Mouse (Mus musculus) layer of hippocampus, postnatal 36 days (tissue): ENCODE measurements around the gene Ttc34. TPM values are rescaled to one million over a fixed set of nuclear protein-coding genes. Genes with fewer than 3 reads are reported as not detected.

Experiments
- DNase-seq, 2 experiments: peaks; one replicate each; pipeline ENCODE4 v3.0.0; 2022
- total RNA-seq, 2 experiments: library from RNA; stranded (reverse); gene quantifications; 2 replicates each; pipeline ENCODE4 v1.2.3; 2021

Ttc34 gene
- total RNA-seq, 2 experiments from 2014 or later: 2.1 to 2.7 TPM

DNA sequence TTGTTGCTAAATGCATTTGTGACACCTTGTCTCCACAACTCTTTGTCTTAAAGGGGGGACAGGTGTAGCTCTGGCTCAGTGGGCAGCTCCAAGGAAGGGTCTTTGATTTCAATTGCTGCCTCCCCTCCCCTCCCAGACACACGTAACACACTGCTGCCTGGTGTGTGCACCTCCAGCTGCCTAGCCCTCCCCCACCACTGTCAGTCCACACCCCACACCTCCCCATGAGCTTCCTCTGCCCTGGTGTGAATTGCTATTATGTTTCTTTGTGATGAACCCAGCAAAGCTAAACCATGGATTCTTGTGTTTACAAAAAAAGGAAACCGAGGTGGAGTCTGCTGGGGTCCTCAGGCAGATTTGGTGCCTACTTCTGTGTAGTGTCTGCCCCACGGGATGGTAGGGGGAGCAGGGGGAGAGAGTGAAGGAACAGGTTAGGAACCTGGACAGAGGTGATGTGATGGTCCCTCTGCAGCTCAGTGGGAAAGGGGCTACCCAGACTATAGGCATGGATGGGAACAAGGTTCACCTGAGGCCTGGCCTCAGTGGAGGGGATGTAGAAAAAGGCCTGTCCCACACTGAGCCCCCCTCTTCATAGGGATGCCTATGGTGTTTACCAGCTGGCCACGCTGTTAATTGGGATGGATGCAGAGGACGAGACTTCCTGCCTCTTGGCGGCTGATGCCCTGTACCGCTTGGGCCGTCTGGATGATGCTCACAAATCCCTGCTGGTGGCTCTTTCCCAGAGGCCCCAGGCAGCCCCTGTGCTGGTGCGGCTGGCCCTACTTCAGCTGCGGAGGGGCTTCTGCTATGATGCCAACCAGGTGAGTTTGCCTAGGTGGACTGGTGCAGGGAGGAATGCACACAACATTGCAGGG lies 20.3 kb downstream of the Ttc34 start:
- no peak for DNase-seq

DNA sequence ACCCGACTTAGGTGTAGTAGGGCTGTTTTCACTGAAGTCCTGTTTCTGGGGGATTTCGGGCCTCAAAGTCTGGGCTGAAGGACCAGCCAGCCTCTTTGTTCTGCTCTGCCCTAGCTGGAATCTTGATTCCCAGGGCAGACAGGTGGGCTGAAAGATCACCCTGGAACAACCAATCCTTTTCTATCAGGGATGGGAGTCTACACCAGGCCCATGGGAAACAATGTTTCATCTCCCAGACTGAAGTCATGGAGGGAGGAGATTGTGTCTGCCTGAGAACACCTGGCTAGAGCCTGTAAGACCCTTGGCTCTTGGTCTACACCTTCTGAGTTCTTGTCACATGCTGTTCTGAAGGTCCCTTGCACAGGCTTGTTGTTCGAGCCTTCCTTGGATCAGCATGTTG lies 21.3 kb downstream of the Ttc34 start:
- no peak for DNase-seq

DNA sequence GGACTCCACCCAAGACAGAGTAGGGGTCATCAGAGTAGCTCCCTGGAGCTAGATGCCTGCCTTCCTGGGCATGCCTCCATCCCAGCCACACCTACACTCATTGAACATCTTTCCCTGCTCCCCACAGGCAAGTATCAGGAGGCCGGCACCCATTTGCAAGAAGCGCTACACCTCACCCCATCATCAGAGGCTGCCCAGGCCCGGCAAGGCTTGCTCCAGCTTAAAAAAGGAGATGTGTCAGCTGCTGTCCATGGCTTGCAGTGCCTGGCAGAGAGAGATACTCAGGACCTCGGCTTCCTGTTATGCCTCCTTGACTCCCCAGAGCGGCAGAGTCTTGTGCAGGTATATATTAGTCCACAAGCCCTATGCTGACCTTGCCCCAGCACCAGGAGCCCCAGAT lies 24.7 kb downstream of the Ttc34 start:
- DNase-seq: no peak

DNA sequence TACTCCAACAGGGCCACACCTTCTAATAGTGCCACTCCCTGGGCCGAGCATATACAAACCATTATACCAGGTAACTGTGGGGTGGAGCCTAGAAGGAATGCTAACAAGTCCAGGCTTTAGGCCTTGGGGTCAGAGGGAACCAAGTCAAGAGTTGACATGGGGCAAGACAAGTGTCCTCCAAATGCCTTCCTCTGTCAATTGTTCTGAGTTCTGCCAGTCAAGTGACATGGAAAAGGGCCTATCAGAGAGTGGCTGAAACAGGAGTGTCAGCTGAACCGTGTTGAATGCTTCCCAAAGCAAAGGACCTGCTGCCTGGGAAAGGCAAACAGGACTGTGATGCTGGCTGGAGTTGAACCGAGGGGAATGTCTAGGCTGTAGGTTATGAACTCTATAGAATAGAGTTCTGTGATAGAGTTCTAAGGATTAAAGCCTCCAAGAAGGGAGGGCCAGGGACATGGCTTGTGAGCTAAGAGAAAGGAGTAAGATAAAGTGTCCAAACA lies 26.2 kb downstream of the Ttc34 start:
- no peak for DNase-seq

DNA sequence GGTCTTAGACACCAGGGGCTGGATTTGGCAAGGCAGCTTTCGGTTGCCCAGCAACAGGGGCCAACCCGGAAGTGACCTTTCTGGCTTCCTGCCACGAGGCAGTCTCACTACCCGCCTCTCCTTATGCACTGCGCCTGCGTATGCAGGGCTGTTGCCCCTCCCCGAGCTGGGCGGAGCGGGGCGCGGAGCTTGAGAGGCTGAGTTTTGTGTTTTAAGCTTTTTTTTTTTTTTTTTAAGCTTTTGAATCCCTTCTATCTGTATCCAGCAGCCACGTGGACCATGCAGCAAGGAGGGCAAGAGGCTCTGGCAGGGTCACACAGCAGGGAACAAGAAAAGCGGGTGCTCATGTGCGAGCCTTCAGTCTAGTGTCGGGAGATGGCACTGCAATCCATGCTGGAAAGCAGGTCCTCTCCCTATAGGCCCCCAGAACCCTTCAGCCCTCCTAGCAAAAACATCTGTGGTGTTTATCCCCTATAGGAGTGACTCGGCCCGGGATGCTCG lies 27.1 kb downstream of the Ttc34 start:
- peak; percentile 85 to 87 for DNase-seq

DNA sequence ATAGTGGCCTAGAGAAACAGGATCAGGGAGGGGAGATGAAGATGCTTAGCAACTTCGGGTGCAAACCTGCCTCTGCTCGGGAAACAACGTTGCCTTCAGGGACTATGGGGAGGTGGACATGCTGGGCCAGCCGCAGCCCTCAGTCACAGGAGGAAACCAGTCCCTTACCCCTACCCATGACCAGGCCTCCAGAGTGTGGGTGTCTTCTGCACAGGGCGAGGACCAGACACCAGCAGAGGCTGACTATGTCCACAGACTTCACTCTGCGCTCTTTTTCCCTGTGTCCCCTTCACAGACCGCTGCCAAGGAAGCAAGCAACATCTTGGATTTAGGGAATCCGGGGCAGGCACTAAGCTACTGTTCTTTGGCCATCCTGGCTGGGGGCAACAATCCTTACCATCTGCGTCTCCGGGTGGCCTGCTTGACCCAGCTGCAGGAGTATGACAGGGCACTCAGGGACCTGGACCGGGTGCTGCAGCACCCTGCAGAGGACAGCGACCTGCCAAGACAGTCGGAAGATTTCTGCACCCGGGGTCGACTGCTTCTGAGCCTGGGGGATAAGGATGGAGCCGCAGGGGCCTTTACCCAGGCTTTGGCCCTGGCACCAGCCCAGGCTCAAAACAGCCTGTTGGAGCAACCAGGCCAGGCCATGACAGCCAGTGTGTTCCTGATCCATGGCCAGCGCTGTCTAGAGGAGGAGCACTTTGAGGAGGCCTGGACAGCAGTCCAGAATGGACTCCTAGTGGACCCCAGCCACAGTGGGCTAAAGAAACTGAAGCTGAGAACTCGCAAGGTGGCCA lies 27.9 kb downstream of the Ttc34 start:
- no peak for DNase-seq

DNA sequence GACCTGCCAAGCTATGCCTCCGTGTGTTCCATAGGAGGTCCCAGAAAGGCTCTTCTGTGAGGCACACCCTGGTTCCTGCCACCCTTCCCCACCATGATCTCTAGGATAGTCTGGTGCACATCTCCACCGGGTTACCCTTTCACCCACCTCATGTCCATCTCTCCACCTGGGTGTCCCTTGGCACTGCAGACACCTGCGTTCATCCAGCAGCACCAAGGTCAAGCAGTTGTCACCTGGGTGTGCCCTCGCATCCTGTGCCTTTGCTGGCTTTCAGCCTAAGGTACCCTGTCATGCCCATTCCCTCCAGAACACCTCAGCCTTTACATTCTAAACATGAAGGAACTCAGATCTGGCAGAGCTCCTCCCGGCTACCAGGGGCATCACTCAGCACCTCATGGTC lies 29.1 kb downstream of the Ttc34 start:
- no peak for DNase-seq

DNA sequence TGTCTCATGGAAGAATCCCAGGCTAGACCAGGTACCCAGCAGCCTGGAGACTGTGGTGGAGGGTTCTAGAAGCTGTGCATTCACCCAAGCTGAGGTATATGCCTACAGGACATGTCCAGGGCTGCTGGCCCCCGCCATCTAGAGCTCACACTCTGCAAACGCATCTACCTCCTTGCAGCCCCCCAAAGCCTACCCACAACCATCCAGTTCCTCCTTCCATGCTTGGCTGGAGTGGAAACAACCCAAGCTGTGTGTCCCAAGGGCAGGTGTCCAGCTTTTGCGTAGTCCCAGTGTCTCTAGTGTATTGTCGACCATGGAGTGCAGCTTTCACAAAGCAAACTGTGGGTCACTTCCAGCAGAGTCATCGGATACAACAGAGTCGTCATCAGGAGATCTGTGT lies 30.0 kb downstream of the Ttc34 start:
- DNase-seq: no peak

DNA sequence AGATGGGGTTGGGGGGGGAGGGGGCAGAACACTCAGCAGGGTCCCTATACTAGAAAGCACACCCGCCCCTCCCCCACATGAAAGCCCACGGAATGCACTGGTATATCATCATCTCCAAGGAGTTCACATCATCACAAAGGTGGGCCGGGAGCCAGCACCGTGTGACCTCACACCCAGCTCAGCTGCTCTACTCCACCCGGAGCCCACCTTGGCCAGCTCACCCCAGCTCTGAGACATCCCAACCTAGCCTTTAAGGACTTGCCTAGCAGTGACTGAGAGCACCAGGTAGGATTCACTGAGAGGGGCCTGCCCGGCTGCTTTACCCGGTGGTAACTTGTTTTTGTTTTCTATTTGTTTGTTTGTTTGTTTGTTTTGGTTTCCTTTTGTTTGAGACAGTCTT lies 32.2 kb downstream of the Ttc34 start, which contains the start of gene Mmel1:
TSS of gene Mmel1 (plus strand) at position 146 of the 400 bp plus-strand sequence.
- DNase-seq: no peak

DNA sequence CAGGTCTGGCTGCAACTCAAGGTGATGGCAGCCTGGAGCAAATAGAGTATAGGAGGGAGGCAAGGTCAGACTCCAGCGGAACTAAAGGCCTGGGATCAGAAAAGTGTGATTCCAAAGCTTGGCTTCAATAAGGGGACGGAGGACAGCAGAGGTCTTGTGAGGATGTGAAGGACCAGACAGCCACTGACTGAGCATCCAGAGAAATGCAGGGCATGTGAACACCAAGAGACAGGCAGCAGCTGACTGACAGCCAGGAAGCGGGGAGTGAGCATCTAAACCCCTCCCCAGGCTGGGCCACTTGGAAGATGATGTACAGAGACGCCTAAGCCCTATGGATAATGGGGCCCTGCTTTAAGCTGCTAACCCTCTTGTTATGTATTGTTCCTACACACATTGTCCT lies 33.5 kb downstream of the Ttc34 start:
- DNase-seq: no peak

DNA sequence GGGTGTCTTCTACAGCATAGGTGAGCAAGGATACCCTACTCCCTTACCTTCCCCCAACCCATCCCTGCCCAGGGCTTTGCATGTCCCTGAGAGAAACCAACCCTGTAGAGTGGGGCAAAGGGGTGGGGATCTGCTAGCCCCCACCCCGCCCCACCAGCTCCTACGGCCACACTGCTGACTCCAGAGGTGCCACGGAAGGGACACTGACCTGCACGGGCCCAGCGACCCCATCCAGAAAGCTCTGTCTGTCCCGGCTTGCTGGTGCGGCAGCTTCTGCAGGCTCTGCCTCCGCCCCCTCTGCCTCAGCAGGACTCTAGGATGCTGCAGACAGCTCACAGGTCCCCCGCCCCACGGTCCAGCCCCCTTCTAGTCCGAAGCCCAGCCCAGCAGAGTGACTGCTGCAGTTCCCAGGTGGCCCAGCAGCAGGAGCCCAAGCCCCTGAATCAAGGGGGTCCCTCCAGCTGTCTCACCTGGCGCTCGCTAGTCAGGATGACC lies 34.5 kb downstream of the Ttc34 start:
- DNase-seq: no peak

DNA sequence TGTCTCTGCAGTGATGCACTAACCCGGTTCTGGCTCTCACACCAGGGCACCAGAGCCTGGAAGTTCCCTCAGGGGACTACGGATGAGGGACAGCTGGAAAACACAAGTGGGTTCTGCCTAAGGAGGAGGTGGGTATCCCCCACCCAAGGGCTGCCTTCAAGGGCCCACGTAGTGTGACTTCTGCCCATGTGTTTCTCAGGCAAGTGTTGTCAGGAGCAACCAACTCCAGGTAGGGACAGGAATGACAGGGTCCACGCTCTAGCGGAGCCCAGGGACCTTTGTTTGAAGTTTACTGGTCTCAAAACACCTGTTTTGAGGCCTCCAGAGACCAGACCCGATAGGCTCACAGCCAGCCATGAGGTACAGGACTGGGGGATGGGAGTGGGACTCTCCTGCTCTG lies 35.9 kb downstream of the Ttc34 start:
- DNase-seq: no peak

DNA sequence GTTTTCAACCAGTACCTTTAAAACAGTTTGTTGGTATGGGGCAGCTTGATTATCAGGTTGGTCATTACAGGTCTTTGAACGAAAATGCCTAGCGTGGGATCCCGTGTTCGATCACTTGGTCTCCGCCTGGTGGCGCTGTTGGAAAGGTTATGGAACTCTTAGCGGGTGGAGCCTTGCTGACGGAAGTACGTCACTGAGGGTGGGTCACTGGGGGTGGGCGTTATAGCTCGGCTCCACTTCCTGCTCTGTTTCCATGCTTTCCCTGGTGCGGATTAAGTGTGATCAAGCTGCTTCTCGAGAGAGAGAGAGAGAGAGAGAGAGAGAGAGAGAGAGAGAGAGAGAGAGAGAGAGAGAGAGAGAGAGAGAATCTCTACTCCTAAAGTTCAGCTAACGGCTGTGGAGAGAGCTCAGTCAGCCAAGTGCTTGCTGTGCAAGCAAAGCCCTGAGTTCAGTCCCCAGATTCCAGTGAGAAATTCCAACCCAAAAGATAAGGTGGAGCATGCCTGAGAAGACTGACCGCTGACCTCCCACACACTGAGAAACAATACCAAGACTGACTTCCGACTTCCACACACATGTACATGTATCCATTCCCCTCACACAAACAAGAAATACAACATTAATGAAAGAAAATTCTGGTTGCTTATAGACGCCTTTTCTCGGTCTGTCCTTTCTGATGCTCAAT lies 40.7 kb downstream of the Ttc34 start:
- peak; percentile 85 to 90 for DNase-seq

DNA sequence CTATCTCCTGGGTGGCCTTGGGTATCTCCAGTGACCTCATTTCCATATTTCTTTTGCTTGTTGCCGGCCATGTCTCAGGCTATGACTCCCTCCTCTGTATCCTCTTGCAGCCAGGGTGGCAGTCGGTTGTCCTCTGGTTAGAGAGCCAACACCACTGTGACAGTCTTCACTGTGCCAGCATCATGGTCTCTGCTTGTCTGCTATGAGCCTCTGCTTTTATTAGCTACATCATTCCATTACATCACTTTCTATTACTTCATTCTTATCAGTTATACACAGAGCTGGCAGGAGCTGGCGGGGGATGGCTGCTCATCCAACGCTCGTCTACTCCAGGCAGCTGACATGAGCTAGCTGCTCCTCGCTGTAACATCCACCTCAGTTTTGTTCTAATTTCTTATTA lies 43.5 kb downstream of the Ttc34 start:
- DNase-seq: no peak

DNA sequence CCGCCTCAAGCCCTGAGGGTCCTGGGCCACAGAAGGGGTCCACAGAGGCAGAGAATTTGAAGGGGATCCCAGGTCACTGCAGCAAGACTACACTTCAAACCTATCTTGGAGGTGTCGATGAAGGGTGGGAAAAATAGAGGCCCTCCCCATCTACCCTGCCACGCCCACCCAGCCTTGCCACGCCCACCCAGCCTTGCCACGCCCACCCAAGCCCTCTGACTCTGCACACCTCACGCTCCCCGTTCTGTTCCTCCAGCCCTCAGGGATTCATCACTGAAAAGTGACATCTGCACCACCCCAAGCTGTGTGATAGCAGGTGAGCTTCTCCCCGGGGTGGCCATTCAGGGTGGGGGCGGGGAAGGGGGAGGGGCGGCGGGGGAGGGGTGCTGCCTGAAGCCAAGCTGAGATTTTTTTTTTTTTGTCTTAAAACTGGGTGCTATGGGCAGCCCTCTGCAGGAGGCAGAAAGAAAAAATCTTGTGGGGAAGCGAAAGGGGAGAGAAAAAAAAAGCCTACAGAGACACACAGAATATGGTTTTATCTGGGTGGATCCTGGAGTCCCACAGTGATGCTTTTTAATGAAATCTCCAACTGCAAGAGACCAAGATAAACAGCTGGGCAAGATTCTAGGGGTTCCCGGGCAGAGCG lies 44.9 kb downstream of the Ttc34 start:
- no peak for DNase-seq

DNA sequence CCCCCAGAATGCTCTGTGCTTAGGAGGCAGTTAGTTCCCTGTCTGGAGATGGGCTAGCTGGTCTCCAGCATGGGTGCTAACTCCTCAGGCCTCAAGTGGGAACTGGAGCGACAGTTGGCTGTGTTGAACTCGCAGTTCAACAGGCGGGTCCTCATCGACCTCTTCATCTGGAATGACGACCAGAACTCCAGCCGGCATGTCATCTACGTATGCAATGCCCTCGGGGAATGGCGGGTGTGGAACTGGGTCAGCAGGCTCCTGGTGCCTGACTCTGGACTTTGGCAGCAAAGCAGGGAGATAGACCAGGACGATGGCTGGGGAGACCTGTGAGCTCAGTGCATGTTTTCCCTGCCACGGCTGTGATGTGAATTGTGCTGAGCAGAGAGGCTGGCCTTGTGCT lies 48.2 kb downstream of the Ttc34 start:
- no peak for DNase-seq

DNA sequence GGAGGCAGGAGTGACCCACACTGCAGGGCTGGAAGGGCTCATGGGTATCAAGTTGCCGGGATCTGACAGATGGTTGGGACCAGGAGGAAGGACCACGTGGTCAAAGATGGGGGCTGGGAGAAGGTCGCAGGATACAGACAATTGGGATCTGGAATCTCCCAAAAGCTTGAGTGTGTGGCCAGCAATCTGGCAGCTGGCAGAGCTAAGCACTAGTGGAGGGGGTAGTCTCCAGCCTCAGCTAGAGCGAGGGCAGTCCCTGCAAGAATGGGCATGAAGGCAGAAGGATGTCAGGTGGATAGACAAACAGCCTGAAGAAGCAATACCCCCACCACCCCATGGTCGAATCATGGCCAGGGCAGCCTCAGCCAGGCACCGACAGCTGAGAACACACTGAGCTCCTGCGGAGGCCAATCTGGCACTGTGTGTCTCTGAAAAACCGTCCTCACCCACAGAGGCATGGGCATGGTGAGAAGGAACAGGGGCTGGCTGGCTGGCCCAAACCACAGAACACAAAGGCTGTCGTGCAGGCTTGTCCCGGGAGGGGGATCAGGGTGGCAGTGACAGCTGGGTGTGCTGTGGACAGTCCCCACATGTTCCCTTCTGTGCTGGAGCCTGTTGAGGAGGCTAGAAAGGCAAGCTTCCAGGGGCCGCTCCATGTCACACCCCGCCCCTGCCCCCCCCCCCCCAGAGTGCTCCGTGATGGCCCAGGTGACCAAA lies 49.8 kb downstream of the Ttc34 start:
- DNase-seq: no peak

DNA sequence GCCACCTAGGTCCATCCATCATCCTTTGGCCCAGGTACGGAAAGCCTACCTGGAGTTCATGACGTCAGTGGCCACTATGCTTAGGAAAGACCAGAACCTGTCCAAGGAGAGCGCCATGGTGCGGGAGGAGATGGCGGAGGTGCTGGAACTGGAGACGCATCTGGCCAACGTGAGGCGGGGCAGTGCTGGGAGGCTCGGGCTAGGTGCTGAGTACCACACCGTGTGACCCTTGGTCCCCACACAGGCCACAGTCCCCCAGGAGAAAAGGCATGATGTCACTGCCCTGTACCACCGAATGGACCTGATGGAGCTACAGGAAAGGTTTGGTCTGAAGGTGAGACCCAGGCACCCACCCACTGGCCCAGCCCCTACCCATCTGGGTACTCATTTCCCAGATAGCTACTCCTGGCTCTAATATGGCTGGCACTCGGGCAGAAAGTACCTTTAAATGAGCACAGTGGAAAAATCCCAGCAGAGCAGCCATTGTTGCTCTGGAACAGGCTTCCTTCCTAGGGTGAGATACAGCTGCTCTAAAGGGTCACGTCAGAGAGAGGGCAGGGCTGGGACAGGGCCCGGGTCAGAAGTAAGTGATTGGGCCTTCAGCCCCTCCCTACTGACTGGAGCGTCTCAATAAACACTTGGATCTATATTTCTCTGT lies 50.5 kb downstream of the Ttc34 start:
- no peak for DNase-seq

DNA sequence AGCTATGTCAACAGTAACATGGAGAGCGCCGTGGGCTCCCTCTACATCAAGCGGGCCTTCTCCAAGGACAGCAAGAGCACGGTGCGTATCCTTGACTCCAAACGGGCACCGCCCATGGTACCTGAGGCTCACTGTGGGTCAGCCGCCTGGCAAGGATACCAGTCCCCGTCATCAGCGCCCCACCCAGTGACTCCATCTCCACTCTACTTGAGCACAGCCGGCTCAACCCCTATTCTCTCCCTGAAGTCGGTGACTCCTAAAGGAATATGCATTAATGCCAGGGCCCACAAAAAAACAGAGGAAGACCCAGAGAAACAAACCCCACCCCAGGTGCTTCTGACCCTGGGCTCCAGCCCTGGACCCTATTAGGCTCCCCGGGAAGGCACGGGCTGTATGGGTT lies 53.6 kb downstream of the Ttc34 start:
- DNase-seq: no peak

DNA sequence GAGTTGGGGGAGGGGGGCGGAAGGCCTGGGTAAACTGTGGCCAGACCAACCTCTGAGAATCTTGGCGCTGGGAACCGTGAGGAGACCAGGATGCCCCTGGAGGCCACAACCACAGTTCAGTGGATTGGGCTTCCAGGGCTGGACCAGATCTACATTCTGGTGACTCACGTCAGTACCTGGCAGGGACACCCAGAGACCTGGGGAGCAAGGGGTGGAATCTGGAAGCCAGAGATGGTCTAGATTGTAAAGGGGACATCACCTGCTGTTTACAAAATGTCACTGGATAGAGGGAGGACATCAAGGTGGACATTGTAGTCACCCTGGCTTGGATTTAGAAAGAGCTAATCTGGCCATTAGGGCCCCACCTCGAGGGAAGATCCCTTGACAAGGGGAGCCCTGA lies 58.3 kb downstream of the Ttc34 start:
- no peak for DNase-seq
